Mouse (Mus musculus) ovary, adult 10 weeks (tissue): ENCODE data around the gene Top1. TPM values are rescaled to one million over a fixed set of nuclear protein-coding genes. Genes with fewer than 3 reads are reported as not detected.

Experiments
- polyA plus RNA-seq: library from polyadenylated mRNA; stranded (reverse); fragments of 350-450 nt; fragmentation: Illumina TruSeq; extraction: RNeasy Lipid Tissue Mini Kit (QIAGEN cat#74804); gene quantifications from one replicate; pipeline ENCODE4 v1.2.3, GENCODE M21; 2014

The Top1 gene
- polyA plus RNA-seq: 388 TPM

DNA sequence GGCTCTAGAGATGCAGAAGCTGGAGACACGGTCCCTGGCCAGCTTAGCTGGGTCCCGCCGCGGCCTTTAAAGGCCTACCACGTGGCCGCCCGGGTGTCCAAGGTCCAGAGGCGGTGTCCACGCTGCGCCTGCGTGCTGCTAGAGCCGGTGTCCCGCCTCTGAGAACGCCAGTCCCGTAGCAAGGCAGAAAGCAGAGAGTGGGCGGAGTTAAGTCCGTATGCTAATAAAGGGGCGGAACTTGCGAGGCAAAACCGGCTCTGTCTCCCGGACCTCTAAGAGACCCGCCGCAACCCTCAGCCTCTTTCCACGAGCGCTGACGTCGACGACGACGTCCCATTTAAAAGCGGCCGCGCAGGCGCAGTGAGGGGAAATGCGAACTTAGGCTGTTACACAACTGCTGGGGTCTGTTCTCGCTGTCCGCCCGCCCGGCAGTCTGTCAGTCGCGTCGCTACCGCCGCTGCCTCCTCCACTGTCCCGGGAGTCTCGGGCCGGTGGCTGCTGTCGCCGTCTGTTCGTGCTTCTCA, at the start of gene Top1:
Gene Top1 (plus strand): TSS at position 275 of the 524 bp plus-strand sequence.

GRCm38 (mm10) chr2:160731117-160731838, 85.6 kb downstream of the Top1 start, which contains the start of gene Plcg1:
Gene Plcg1, plus strand, starts transcription at chr2:160731300.

Other genes with a start within 250 kb of the Top1 start
- 13.0 TPM for gene Plcg1, start 85.4 kb downstream of the Top1 start, polyA plus RNA-seq
- 14.7 TPM for gene Zhx3, start 227.1 kb downstream of the Top1 start, polyA plus RNA-seq
- 0.37 TPM for gene Lpin3, start 234.8 kb downstream of the Top1 start, polyA plus RNA-seq